Mouse (Mus musculus): ENCODE results near the gene Gm8356.
A peak's percentile ranks its signal among the peaks of the same experiment; 100 is the strongest.
"Not testable (repeated sequence)": the region's sequence is repeated elsewhere in the genome, so short reads cannot be mapped to it uniquely, and the experiment has no call there.

Gm8356 gene

GRCm38 (mm10) chr14:6537190-6537589 is at the start of gene Gm8356:
Gene Gm8356 (minus strand): TSS chr14:6537290.
- not testable (repeated sequence) for DNase-seq (ENCODE audit: low read depth, low spot score)

- DNase-seq (ENCODE audit: low read depth, low spot score) = not testable (repeated sequence)
Observed at GRCm38 (mm10) chr14:6486331-6486730, 50.8 kb downstream of the Gm8356 start.

DNA sequence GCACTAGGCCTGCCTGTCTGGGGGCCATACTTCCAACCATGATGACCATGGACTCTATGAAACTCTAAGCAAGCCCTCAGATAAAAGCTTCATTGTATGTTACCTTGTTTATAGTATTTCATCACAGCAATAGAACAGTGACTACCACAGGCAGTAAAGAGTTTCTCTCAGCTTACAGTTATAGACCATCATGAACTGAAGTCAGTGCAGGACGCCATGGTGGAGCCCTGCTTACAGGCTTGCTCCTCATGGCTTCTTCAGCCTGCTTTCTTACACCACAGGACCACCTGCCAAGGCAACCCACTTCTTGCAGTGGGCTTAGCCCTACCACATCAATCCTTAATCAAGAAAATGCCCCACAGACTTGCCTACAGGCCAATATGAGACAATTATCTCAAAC is 51.5 kb downstream of the Gm8356 start:
- DNase-seq (ENCODE audit: low read depth, low spot score) = not testable (repeated sequence)

DNA sequence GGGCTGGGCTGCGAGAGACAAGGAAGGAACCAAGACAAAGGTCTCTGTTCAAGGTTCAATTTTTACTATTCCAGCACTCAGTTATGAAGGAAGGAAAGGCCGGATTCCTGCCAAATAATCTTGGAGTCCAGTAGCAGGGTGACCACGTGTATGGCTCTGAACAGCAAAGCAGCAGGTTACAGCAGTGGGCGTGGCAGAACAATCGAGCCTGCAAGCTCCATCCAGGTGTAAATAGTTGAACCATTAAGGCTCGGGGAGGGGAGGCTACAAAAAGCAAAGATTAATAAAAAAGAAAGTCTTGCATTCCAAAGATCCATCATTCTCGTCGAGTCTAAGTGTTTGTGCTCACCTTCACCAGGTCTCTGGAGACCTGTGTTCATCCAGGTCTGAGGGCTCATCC is 55.0 kb downstream of the Gm8356 start:
- DNase-seq (ENCODE audit: low read depth, low spot score) = peak; percentile 8
